Mouse (Mus musculus) hindbrain, embryonic 14.5 days (tissue): ENCODE data around the gene Phf13. TPM values are rescaled to one million over a fixed set of nuclear protein-coding genes. Genes with fewer than 3 reads are reported as not detected.

Source experiments
- ATAC-seq: fragments of 200-750 bp; cut with Nextera tagmentation; 2 replicates; pipeline ENCODE4 v1.8.0; 2017; ENCODE audit warnings: moderate number of reproducible peaks, mild to moderate bottlenecking, moderate TSS enrichment, moderate library complexity; ENCODE audit not compliant: low FRiP score
- DNase-seq: peaks from one replicate; pipeline ENCODE4 v3.0.0-alpha.2; 2015; ENCODE audit warnings: low spot score
- H3K27ac ChIP-seq: fragments of 300-500 bp; sonication (generic); 2 replicates; pipeline ENCODE4 v1.5.1; 2014; ENCODE audit warnings: mild to moderate bottlenecking, moderate library complexity
- H3K27me3 ChIP-seq: fragments of 300-500 bp; sonication (generic); 2 replicates; pipeline ENCODE4 v1.6.1; 2014; ENCODE audit warnings: mild to moderate bottlenecking, low read length, mixed read lengths; ENCODE audit not compliant: control insufficient read depth, insufficient read depth
- H3K36me3 ChIP-seq: fragments of 300-500 bp; sonication (generic); replicated peaks from 2 replicates; pipeline ENCODE4 v1.6.1; 2014; ENCODE audit not compliant: control insufficient read depth, insufficient read depth
- H3K4me1 ChIP-seq: fragments of 300-500 bp; sonication (generic); replicated peaks from 2 replicates; pipeline ENCODE4 v1.6.1; 2014; ENCODE audit warnings: antibody characterized with exemption, low read length, mixed read lengths; ENCODE audit not compliant: control insufficient read depth, insufficient read depth
- H3K4me2 ChIP-seq: fragments of 300-500 bp; sonication (generic); replicated peaks from 2 replicates; pipeline ENCODE4 v1.6.1; 2014; ENCODE audit warnings: mild to moderate bottlenecking, moderate library complexity
- H3K4me3 ChIP-seq: fragments of 300-500 bp; sonication (generic); replicated peaks from 2 replicates; pipeline ENCODE4 v1.5.1; 2014; ENCODE audit warnings: mild to moderate bottlenecking, low read length
- H3K9ac ChIP-seq: fragments of 300-500 bp; sonication (generic); 2 replicates; pipeline ENCODE4 v1.6.1; 2014
- H3K9me3 ChIP-seq: fragments of 300-500 bp; sonication (generic); 2 replicates; pipeline ENCODE4 v1.6.1; 2016; ENCODE audit warnings: low read length; ENCODE audit not compliant: control insufficient read depth
- WGBS: fragments of 180-500 bp; shearing (Covaris S2); extraction: QIAGEN DNeasy Blood & Tissue Kit; methylation state at CpG from one replicate; pipeline ENCODE4 v1.1.7; 2014; 5-methylcytosine and 5-hydroxymethylcytosine counted together
- polyA plus RNA-seq: library from polyadenylated mRNA; unstranded; fragments of >200 nt; fragmentation: Nextera tagmentation; extraction: Ambion mirVana; gene quantifications from 2 replicates; pipeline ENCODE4 v1.2.1, GENCODE M21; 2014

The Phf13 gene
- polyA plus RNA-seq, 1 experiment from 2014 or later: 20.6 TPM

GRCm38 (mm10) chr4:151948497-151949471, 47.3 kb downstream of the Phf13 start:
- H3K4me1 ChIP-seq: no peaks in the 10 kb centered on the region
- H3K9me3 ChIP-seq: no peaks in the 10 kb centered on the region
- peaks cover 26% of the 10 kb centered on the region for H3K36me3 ChIP-seq
- ATAC-seq: no peak
- DNase-seq: no peak
- H3K4me3 ChIP-seq: no peak overlapping the region
- no peak overlapping the region for H3K4me2 ChIP-seq
- H3K27me3 ChIP-seq: no peaks in the 10 kb centered on the region
- WGBS: 93% methylated on average over 14 of the region's 14 CpGs
- no peak overlapping the region for H3K9ac ChIP-seq
- no peak overlapping the region for H3K27ac ChIP-seq

GRCm38 (mm10) chr4:151946211-151946610, 49.8 kb downstream of the Phf13 start:
- WGBS: 91% methylated on average over 11 of the region's 11 CpGs
- H3K27me3 ChIP-seq: no peaks in the 10 kb centered on the region

More at GRCm38 (mm10) chr4:151946211-151946610, 49.8 kb downstream of the Phf13 start:
- no peak overlapping the region for H3K9ac ChIP-seq
- peaks cover 7% of the 10 kb centered on the region; the same call in 1 of the 2 replicates for H3K36me3 ChIP-seq
- no peaks in the 10 kb centered on the region for H3K4me1 ChIP-seq
- ATAC-seq: no peak
- no peak for DNase-seq
- H3K4me2 ChIP-seq: no peak overlapping the region
- H3K9me3 ChIP-seq: no peaks in the 10 kb centered on the region
- no peak overlapping the region for H3K27ac ChIP-seq
- no peak overlapping the region for H3K4me3 ChIP-seq

Other genes starting within 250 kb of the Phf13 start
- 170 and 171 TPM in 2 replicates for gene Camta1, start 134.4 kb downstream of the Phf13 start, polyA plus RNA-seq
- gene Dnajc11, start 62.6 kb downstream of the Phf13 start, polyA plus RNA-seq: 72.0 TPM in 2 replicates
- gene Thap3, start 7.3 kb downstream of the Phf13 start, polyA plus RNA-seq: 22.2 and 25.1 TPM in 2 replicates
- gene Klhl21, start 12.5 kb upstream of the Phf13 start, polyA plus RNA-seq: 2.5 and 3.2 TPM in 2 replicates
- 19.1 and 20.7 TPM in 2 replicates for gene Zbtb48, start 31.4 kb upstream of the Phf13 start, polyA plus RNA-seq
- gene Tas1r1, start 42.3 kb upstream of the Phf13 start, polyA plus RNA-seq: 0.90 and 1.0 TPM in 2 replicates
- 24.4 and 26.1 TPM in 2 replicates for gene Nol9, start 43.1 kb upstream of the Phf13 start, polyA plus RNA-seq
- gene Plekhg5, start 76.2 kb upstream of the Phf13 start, polyA plus RNA-seq: 10.0 and 10.9 TPM in 2 replicates
- 0.94 and 0.95 TPM in 2 replicates for gene Tnfrsf25, start 119.7 kb upstream of the Phf13 start, polyA plus RNA-seq
- 0.25 and 0.40 TPM in 2 replicates for gene Espn, start 156.1 kb upstream of the Phf13 start, polyA plus RNA-seq
- gene Hes2, start 162.6 kb upstream of the Phf13 start, polyA plus RNA-seq: not detected in 2 replicates
- 352 and 396 TPM in 2 replicates for gene Acot7, start 181.9 kb upstream of the Phf13 start, polyA plus RNA-seq